Mouse (Mus musculus) cerebellum, adult 2 months (tissue): ENCODE measurements around the gene Nelfb.

Experiments
- CTCF ChIP-seq: fragments of 200-500 bp; IDR thresholded peaks from 2 replicates; pipeline ENCODE4 v1.5.1; 2011; ENCODE audit warnings: low read depth, mild to moderate bottlenecking, control low read depth, low read length, moderate library complexity, borderline replicate concordance; ENCODE audit not compliant: insufficient read depth
- POLR2A ChIP-seq: fragments of 200-500 bp; IDR thresholded peaks from 2 replicates; pipeline ENCODE4 v1.6.1; 2011; ENCODE audit warnings: low read length, control low read depth, borderline replicate concordance; ENCODE audit not compliant: insufficient read depth

- TF ChIP-seq POLR2A: no peak
- TF ChIP-seq CTCF: no peak
Measured at GRCm38 (mm10) chr2:25238106-25238505, 26.8 kb upstream of the Nelfb start.
